Mouse (Mus musculus) lung, postnatal 14 days (tissue): ENCODE results near the gene Ccdc183.

Source experiments
- DNase-seq: peaks from one replicate; pipeline ENCODE4 v3.0.0; 2021

Gene Ccdc183

DNA sequence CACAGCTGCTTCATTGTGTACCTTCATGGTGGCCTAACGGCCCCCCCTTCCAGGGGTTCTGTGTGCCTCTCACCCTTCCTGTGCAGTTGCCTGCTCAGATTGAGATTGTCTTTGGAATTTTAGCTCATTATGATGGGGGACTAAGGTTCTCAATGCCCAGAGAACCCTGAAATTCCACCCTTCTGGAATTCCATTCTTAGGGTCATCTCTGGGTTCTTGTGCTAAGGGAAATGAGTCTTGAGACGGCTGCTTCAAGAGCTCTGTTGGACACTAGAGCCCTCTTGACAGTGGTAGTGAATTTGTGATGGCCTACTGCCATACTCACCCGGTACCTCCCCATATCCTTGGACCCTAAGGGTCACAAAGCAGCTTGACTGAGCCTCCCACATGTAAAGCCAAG, at the start of gene Ccdc183:
Ccdc183 (minus strand) TSS at position 101 of the 400 bp plus-strand sequence.
- DNase-seq, result no peak

DNA sequence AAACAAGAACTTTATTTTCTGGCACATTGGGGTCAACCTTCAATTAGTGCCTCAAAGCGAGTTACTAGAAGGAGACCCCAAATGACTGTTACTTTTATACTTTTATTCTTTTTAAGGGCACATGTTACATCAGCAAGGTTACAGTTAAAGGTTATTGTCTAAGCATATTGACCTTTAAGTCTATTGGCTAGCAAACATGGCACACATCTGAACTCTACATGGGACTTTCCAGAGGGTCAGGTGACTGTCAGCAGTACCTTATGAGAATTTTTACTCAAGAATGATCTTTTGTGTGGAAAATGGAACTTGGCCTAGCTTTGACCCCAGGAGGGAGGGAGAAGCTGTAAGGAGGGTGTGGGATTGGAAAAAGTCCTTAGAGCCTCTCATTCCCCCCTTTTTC, 49.0 kb upstream of the Ccdc183 start:
- DNase-seq, result no peak

- no peak for DNase-seq
Observed at GRCm38 (mm10) chr2:25664125-25664524, 46.6 kb upstream of the Ccdc183 start.

DNA sequence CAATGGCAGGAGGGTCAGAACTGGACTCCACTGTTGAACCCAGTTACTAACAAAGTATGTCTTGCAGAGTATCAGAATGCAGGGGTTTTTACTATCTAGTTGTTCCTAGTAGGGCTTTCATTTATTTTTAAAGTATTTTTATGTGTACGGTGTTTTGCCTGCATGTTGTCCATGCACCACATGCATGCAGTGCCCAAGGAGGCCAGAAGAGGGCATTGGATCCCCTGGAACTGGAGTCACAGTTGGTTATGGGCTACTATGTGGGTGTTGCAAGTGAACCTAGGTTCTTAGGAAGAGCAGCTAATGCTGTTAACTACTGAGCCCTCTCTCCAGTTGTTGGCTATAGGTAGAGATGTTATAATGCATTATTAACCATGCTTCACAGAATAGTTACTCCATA, 46.0 kb upstream of the Ccdc183 start:
- DNase-seq, result peak; percentile 59

- DNase-seq, result no peak
Observed at GRCm38 (mm10) chr2:25661245-25661970, 43.9 kb upstream of the Ccdc183 start.

DNA sequence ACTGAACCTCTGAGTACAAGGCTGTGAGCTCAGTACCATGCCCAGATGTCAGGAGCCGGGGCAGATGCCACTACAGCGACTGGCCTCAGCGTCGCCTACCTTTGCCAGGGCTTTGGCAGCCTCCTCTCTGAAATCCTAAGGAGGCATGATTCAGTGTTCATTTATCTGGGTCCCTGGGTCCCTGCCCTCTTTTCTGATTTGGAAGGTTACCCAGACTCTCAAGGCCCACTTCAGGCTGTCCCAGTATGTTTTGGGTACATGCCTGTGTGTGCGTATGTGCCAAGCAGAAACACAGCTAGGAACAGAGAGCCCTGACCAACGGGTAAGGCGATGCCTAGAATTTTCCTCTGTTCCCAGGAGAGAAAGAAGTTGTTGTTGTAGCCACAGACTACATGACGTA, 42.8 kb upstream of the Ccdc183 start:
- DNase-seq, result no peak

DNA sequence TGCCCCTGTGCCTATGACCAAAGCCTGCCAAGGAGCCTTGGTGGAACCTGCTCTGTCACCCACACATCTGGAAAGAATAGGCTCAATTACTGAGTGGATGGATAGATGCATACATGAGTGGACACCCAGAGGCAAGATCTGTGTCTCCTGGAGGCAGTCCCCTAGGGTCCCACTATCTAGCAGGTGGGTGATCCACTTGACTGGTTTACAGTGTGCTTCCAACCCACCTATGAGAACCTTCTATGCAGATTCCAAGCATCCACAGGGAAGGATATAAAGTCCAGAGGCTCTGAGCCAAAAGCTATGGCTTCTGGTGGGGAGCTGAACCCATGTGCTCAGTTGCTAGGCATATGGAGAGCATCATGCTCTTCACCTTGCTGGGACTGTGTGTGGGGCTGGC, 40.2 kb upstream of the Ccdc183 start, which contains the start of gene Lcn5:
Lcn5 (plus strand) TSS at position 301 of the 400 bp plus-strand sequence.
- no peak for DNase-seq

GRCm38 (mm10) chr2:25657246-25657645, 39.8 kb upstream of the Ccdc183 start:
- DNase-seq, result no peak

- peak; percentile 31 for DNase-seq
Observed at GRCm38 (mm10) chr2:25656691-25657090, 39.2 kb upstream of the Ccdc183 start.

GRCm38 (mm10) chr2:25654502-25654901, 37.0 kb upstream of the Ccdc183 start:
- no peak for DNase-seq

DNA sequence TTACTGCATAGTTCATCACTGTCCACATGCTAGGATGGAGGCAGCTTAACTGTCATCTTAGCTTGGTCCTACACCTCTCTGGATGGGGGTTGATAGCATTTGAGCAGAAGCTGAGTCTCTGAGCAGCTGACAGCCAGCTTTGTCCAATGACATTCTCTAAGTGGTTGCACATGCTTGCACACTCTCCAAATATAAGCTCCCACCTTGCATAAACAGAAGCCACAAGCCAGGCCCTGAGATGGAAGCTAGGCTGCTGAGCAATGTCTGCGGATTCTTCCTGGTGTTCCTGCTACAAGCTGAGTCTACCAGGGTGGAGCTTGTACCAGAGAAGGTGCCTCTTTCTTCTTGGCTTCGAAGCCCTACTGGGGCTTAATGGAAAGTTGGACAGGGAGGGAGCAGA, 35.4 kb upstream of the Ccdc183 start, which contains the start of gene Lcn8:
Lcn8 (plus strand) TSS at position 219 of the 400 bp plus-strand sequence.
- DNase-seq, result no peak

GRCm38 (mm10) chr2:25639890-25640289, 22.4 kb upstream of the Ccdc183 start:
- DNase-seq, result peak; percentile 52

DNA sequence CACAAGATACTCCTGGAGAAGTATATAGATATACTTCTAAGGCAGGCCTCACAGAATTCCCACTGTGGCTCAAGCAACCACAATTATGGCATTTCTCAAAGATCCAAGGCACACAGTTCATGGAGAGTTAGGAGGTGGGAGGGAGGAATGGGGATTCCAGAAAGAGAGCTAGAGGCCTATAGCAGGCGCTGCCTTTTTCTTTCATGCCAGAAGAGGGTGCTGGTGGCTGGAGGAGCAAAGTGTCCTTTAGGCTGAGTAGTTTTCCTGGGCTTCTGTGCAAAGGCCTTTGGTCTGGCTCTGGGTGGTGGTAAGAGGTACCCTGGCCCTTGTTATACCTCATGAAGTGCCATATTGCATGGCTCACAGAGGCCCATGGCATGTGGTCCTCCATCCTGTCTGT, 16.6 kb upstream of the Ccdc183 start:
- DNase-seq, result no peak

- DNase-seq, result no peak
Observed at GRCm38 (mm10) chr2:25633616-25634015, 16.1 kb upstream of the Ccdc183 start.

DNA sequence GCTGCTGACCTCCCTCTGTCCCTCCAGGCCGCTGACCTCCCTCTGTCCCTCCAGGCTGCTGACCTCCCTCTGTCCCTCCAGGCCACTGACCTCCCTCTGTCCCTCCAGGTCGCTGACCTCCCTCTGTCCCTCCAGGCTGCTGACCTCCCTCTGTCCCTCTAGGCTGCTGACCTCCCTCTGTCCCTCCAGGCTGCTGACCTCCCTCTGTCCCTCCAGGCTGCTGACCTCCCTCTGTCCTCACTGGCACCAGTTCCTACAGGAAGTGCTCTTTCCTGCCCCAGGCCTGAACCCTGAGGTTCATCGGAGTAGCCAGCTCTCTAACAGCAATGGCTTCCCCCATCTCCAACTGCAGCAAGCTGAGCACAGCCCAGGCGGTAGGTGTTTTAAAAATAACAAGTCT, 11.3 kb upstream of the Ccdc183 start:
- no peak for DNase-seq

DNA sequence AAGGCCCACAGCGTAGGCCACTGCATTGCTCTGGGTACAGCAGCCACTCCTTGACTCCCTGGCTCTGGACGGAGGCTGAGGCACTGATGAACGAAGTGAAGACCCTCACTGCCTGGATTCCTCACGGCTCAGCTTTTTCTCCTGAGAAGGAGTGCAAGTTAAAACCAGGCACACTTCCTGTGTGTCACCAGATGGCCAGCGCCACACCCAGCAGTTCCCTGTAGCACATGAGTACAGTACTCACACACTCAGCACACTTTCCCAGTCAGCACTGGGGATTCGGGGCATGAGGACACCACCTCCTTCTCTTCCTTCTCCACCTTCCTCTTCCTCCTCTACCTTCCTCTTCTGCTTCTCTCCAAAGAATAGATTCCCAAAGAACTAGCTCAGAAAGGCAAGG, 10.3 kb upstream of the Ccdc183 start, which contains the start of gene Fcna:
Fcna (minus strand) TSS at position 220 of the 400 bp plus-strand sequence.
- no peak for DNase-seq

GRCm38 (mm10) chr2:25625986-25626385, 8.5 kb upstream of the Ccdc183 start:
- no peak for DNase-seq

DNA sequence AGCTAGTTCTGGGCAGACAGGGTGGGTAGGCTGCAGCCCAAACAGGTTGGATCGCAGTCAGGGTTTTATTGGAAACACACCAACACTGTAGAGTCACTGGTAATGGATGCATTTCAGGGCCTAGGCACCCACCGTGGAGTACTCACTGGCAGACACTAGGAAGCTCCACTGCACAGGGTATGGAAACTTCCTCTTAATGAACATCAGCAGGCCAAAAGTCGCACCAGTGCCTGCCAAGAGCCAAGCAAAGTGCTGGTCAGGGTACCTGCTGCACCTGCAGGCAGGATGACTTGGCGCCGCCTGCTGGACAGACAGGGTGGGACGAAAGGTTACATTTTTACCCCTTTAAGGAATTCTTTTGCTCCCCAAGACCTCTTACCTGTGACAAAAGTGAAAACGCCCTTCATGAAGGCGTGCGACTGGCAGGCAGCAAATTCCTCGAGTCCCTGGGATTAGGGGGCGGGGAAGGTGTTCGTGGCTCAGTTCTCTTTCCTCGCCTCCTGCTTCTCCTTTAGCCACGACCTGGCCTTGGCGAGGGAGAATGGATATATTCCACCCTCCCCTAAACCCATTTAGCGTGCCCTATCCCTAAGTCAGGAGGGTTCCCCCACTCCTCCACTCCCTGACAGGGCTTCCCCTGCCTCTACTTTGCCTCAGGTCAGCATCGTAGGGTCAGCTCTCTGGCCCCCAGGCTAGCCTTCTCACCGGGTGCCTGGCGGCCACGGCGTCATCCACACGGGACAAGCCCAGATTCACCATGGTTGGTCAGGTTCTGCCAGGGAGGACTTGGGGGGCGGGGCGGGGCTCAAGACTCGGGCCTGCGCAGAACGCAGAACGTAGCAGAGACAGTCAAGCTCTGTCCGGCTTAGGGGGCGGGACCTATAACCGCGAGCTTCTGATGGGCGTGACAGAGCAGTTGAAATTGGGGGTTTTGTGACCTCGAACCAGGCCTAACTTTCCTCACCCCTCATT, 4.0 kb upstream of the Ccdc183 start, which contains the start of gene Tmem141:
Tmem141 (minus strand) TSS at position 777 of the 972 bp plus-strand sequence.
- peak; percentile 89 for DNase-seq

GRCm38 (mm10) chr2:25620852-25621228, 3.4 kb upstream of the Ccdc183 start:
- no peak for DNase-seq

DNA sequence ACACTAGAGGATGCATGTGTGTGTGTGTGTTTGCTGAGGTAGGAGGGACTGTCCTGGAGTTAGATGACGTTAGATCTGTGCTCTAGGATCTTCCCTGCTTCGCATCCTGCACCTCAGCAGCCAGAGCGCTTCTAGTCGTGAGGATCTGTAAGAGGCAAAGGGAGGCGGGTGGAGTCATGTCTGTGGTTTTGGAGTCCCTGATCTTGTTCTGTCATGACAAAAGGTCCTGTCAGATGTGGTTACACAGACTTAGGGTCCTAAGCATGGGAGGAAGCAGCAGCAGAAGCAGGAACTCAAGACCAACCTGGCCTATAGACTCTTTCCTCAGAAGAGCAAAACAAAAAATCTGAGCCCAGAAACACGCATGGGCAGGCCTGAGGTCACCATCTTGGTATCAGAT, 2.9 kb upstream of the Ccdc183 start:
- DNase-seq, result no peak

GRCm38 (mm10) chr2:25616398-25616797, 1.1 kb downstream of the Ccdc183 start:
- DNase-seq, result no peak

DNA sequence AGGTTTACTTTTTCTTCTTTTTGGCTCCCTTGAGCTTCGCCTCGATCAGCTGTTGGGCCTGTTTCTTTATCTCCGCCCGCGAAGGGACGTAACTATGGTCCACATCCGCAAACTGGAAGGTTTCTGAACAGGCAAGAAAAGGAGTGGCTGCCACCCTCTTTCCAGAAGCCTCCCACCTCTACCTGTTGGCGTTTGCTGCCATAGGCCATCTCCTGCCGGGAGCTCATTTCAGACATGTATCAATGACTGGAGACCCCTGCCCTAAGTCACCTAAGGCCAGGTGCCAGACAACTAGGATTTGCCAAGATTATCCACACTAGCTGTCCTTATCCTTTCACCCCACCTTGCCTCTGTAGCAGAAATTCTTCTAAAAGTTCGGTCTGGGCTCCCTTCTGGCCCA, 8.8 kb downstream of the Ccdc183 start:
- no peak for DNase-seq

DNA sequence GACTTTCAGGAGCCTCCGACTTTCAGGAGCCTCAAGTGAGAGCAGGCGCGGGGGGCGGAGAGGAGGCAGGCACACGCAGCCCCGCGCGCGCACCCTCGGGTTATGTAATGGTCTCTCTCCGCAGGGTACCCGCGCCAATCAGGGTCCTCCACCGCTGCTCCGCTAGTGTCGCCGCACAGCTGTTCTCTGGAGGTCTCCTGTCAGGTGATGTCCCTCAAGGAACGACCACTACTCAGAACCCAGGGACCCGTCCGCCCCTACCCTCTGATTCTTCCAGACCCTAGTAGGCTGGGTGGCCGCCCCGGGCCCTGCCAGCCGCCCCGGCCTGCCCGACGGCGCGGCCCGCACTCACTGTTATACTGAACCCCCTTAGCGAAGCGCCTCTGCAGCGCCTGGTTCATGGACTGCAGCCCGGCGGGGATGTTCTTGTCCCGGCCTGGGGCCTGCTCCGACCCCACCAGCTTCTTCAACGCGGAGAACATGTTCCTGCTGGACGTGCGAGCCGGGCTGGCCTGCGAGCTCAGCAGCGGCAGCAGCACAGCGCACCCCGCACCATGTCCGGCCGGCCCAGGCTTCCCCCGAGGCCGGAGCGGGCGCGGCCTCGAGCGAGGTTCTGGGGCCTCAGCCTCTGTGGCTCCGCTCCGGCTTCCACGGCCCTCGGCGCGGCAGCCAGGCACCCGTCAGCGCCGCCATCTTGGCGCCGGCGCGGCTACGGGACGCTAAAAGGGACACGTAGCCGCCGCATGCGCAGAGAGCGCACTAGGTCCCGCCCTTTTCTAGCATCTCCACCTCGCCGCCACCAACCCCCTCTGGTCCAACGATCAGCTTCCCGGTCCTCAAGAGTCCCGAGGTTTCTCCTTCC, 9.5 kb downstream of the Ccdc183 start, which contains the start of gene Rabl6:
Rabl6 (minus strand) TSS at position 761 of the 862 bp plus-strand sequence.
- peak; percentile 89 for DNase-seq
